Mouse (Mus musculus): ENCODE data around the gene Fubp1.

- TF ChIP-seq CTCF (IDR thresholded peaks at IDR 0.05; ENCODE audit: extremely low read depth, insufficient read depth, low read length), result no peak
- no peak for TF ChIP-seq POLR2A (IDR thresholded peaks at IDR 0.05; ENCODE audit: extremely low read depth, insufficient read depth, low read length)
Measured at GRCm38 (mm10) chr3:152165014-152165350, 45.2 kb upstream of the Fubp1 start.
